Mouse (Mus musculus) heart, embryonic 14.5 days (tissue): Measurements from ENCODE around the gene Foxg1. TPM values are rescaled to one million over a fixed set of nuclear protein-coding genes. Genes with fewer than 3 reads are reported as not detected.

Experiments used
- ATAC-seq: fragments of 200-750 bp; cut with Nextera tagmentation; 2 replicates; pipeline ENCODE4 v1.8.0; 2017; ENCODE audit warnings: low read depth, moderate TSS enrichment; ENCODE audit not compliant: insufficient number of reproducible peaks, insufficient read depth, low FRiP score
- H3K27ac ChIP-seq, 2 experiments: fragments of 200-500 bp in 1 of 2; fragments of 300-500 bp in 1 of 2; sonication (generic) in 1 of 2; replicated peaks in 1 of 2; 2 replicates each; pipeline ENCODE4 v1.5.1; 2012 to 2014; ENCODE audit warnings: low read depth in 2 of 2, low read length in 2 of 2, control low read depth in 1 of 2, mild to moderate bottlenecking in 1 of 2, mixed read lengths in 1 of 2; ENCODE audit not compliant: control insufficient read depth in 1 of 2, insufficient read depth in 1 of 2
- H3K27me3 ChIP-seq: fragments of 300-500 bp; sonication (generic); 2 replicates; pipeline ENCODE4 v1.6.1; 2014; ENCODE audit warnings: mild to moderate bottlenecking, low read length, control low read depth; ENCODE audit not compliant: control insufficient read depth, insufficient read depth
- H3K36me3 ChIP-seq: fragments of 300-500 bp; sonication (generic); 2 replicates; pipeline ENCODE4 v1.6.1; 2014; ENCODE audit warnings: mild to moderate bottlenecking, control low read depth, low read length, mixed read lengths; ENCODE audit not compliant: control insufficient read depth, insufficient read depth
- H3K4me1 ChIP-seq, 2 experiments: fragments of 200-500 bp in 1 of 2; fragments of 300-500 bp in 1 of 2; sonication (generic) in 1 of 2; 2 replicates each; pipeline ENCODE4 v1.6.1; 2012 to 2014; ENCODE audit warnings: low read length in 2 of 2, control low read depth in 1 of 2, mixed read lengths in 1 of 2; ENCODE audit not compliant: control insufficient read depth in 2 of 2, insufficient read depth in 2 of 2
- H3K4me2 ChIP-seq: fragments of 300-500 bp; sonication (generic); 2 replicates; pipeline ENCODE4 v1.6.1; 2014; ENCODE audit warnings: mild to moderate bottlenecking, low read length
- H3K4me3 ChIP-seq, 2 experiments: fragments of 200-500 bp in 1 of 2; fragments of 300-500 bp in 1 of 2; sonication (generic) in 1 of 2; 2 replicates each; pipeline ENCODE4 v1.5.1; 2012 to 2014; ENCODE audit warnings: low read length in 2 of 2, mild to moderate bottlenecking in 2 of 2, control low read depth in 1 of 2, low read depth in 1 of 2, moderate library complexity in 1 of 2; ENCODE audit not compliant: control insufficient read depth in 1 of 2, insufficient read depth in 1 of 2
- H3K9ac ChIP-seq: fragments of 300-500 bp; sonication (generic); 2 replicates; pipeline ENCODE4 v1.6.1; 2014; ENCODE audit warnings: mild to moderate bottlenecking, low read length
- H3K9me3 ChIP-seq: fragments of 300-500 bp; sonication (generic); 2 replicates; pipeline ENCODE4 v1.6.1; 2016; ENCODE audit warnings: low read length, control low read depth; ENCODE audit not compliant: control insufficient read depth
- WGBS: fragments of 180-500 bp; shearing (Covaris S2); extraction: QIAGEN DNeasy Blood & Tissue Kit; methylation state at CpG from one replicate; pipeline ENCODE4 v1.1.7; 2014; 5-methylcytosine and 5-hydroxymethylcytosine counted together
- polyA plus RNA-seq: library from polyadenylated mRNA; unstranded; fragments of >200 nt; fragmentation: Nextera tagmentation; extraction: Ambion mirVana; gene quantifications from 2 replicates; pipeline ENCODE4 v1.2.1, GENCODE M21; 2014

Gene Foxg1
- polyA plus RNA-seq, 1 experiment from 2014 or later = not detected

- Histone ChIP-seq H3K9me3 (no peaks in the 10 kb centered on the region), H3K4me3 (no peak overlapping the region), H3K27ac (no peak overlapping the region), H3K27me3 (peaks cover 90% of the 10 kb centered on the region), H3K9ac (no peak overlapping the region), H3K36me3 (no peaks in the 10 kb centered on the region), H3K4me2 (no peak overlapping the region), H3K4me1 (no peaks in the 10 kb centered on the region)
- ATAC-seq = no peak
- WGBS = 8% methylated on average over 3 of the region's 3 CpGs
These were observed 11.2 kb downstream of the Foxg1 start for GRCm38 (mm10) chr12:49393639-49394038.

GRCm38 (mm10) chr12:49394181-49394580 is 11.7 kb downstream of the Foxg1 start:
- Histone ChIP-seq H3K4me3 (no peak overlapping the region), H3K4me2 (no peak overlapping the region), H3K9me3 (no peaks in the 10 kb centered on the region), H3K36me3 (no peaks in the 10 kb centered on the region), H3K4me1 (no peaks in the 10 kb centered on the region), H3K9ac (no peak overlapping the region), H3K27ac (no peak overlapping the region), H3K27me3 (peaks cover 88% of the 10 kb centered on the region)
- WGBS = 3% methylated on average over 1 of the region's 1 CpGs
- no peak for ATAC-seq

- Histone ChIP-seq H3K27ac (no peak overlapping the region), H3K9ac (no peak overlapping the region), H3K4me2 (no peak overlapping the region), H3K27me3 (peaks cover 87% of the 10 kb centered on the region), H3K4me1 (no peaks in the 10 kb centered on the region), H3K4me3 (no peak overlapping the region), H3K36me3 (no peaks in the 10 kb centered on the region), H3K9me3 (no peaks in the 10 kb centered on the region)
- no peak for ATAC-seq
- WGBS = 2% methylated on average over 17 of the region's 17 CpGs
These were observed 12.4 kb downstream of the Foxg1 start for GRCm38 (mm10) chr12:49394836-49395235.

- no peaks in the 10 kb centered on the region for H3K9me3 ChIP-seq
- peaks cover 87% of the 10 kb centered on the region for H3K27me3 ChIP-seq
- H3K27ac ChIP-seq = no peak overlapping the region
- ATAC-seq = no peak
- 16% methylated on average over 2 of the region's 2 CpGs for WGBS
- no peak overlapping the region for H3K4me3 ChIP-seq
- H3K4me1 ChIP-seq = peaks cover 0 to 2% of the 10 kb centered on the region in 2 experiments; a peak in 1 of 4 replicates
- H3K4me2 ChIP-seq = no peak overlapping the region
- H3K9ac ChIP-seq = no peak overlapping the region
- no peaks in the 10 kb centered on the region for H3K36me3 ChIP-seq
These were observed 13.5 kb downstream of the Foxg1 start for GRCm38 (mm10) chr12:49395969-49396368.

- Histone ChIP-seq H3K9me3 (no peaks in the 10 kb centered on the region), H3K4me3 (no peak overlapping the region), H3K36me3 (no peaks in the 10 kb centered on the region), H3K4me1 (peaks cover 0 to 10% of the 10 kb centered on the region in 2 experiments; a peak in 3 of 4 replicates), H3K4me2 (no peak overlapping the region), H3K27ac (no peak overlapping the region), H3K27me3 (peaks cover 87% of the 10 kb centered on the region), H3K9ac (no peak overlapping the region)
- 20% methylated on average over 1 of the region's 1 CpGs for WGBS
- no peak for ATAC-seq
These were observed 14.3 kb downstream of the Foxg1 start for GRCm38 (mm10) chr12:49396776-49397175.

GRCm38 (mm10) chr12:49397443-49398162 is 15.1 kb downstream of the Foxg1 start:
- Histone ChIP-seq H3K36me3 (no peaks in the 10 kb centered on the region), H3K27ac (no peak overlapping the region), H3K9me3 (no peaks in the 10 kb centered on the region), H3K27me3 (peaks cover 84% of the 10 kb centered on the region), H3K4me2 (no peak overlapping the region), H3K4me3 (no peak overlapping the region), H3K4me1 (peaks cover 0 to 11% of the 10 kb centered on the region in 2 experiments; a peak in 3 of 4 replicates), H3K9ac (no peak overlapping the region)
- ATAC-seq = no peak
- 26% methylated on average over 4 of the region's 4 CpGs for WGBS

- peaks cover 0 to 11% of the 10 kb centered on the region in 2 experiments; a peak in 3 of 4 replicates for H3K4me1 ChIP-seq
- no peak overlapping the region for H3K4me2 ChIP-seq
- H3K9me3 ChIP-seq = no peaks in the 10 kb centered on the region
- H3K4me3 ChIP-seq = no peak overlapping the region
- H3K36me3 ChIP-seq = no peaks in the 10 kb centered on the region
- peaks cover 84% of the 10 kb centered on the region for H3K27me3 ChIP-seq
- no peak overlapping the region for H3K9ac ChIP-seq
- no peak for ATAC-seq
- H3K27ac ChIP-seq = no peak overlapping the region
These were observed 15.7 kb downstream of the Foxg1 start for GRCm38 (mm10) chr12:49398163-49398540.

- Histone ChIP-seq H3K4me2 (no peak overlapping the region), H3K36me3 (no peaks in the 10 kb centered on the region), H3K4me1 (peaks cover 0 to 11% of the 10 kb centered on the region in 2 experiments; a peak in 3 of 4 replicates), H3K9me3 (no peaks in the 10 kb centered on the region), H3K27ac (no peak overlapping the region), H3K27me3 (peaks cover 86% of the 10 kb centered on the region), H3K9ac (no peak overlapping the region), H3K4me3 (no peak overlapping the region)
- 18% methylated on average over 3 of the region's 3 CpGs for WGBS
- ATAC-seq = no peak
These were observed 16.2 kb downstream of the Foxg1 start for GRCm38 (mm10) chr12:49398636-49399035.
